Mouse (Mus musculus): Measurements from ENCODE around the gene Nup93. TPM values are rescaled to one million over a fixed set of nuclear protein-coding genes. Genes with fewer than 3 reads are reported as not detected.

The Nup93 gene
- total RNA-seq, 2 experiments from 2014 or later: 51.0 to 52.1 TPM

- intact Hi-C loops (cut with DNase I): no loop called here
- DNase-seq: no peak
Observed at GRCm38 (mm10) chr8:94262626-94263297, 48.4 kb downstream of the Nup93 start.

- DNase-seq: peak; percentile 10
- intact Hi-C loops (cut with DNase I): no loop called here
Observed at GRCm38 (mm10) chr8:94266344-94267191, 52.2 kb downstream of the Nup93 start.

- no peak for DNase-seq
- intact Hi-C loops (cut with DNase I): no loop called here
Observed at GRCm38 (mm10) chr8:94268359-94268890, 54.1 kb downstream of the Nup93 start.

DNA sequence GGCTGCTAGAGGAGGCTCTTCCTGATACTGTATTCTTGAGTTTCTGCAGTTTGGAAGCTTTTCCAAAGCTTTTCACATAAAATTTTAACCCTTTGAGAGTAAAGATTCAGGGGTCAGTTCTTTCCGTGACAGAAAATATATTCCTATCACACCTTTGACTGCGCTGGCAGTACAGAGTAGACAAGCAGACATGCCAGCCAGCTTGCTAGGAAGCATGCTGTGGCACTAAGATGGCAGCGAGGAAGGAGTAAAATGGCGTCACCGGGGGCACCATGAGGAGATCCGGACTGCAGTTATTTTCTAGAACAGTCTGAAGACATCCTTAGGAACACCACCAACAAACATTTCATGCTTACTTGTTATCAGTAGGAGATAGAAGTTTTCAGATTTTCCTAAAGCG lies 55.9 kb downstream of the Nup93 start:
- intact Hi-C loops (cut with DNase I): no loop called here
- DNase-seq: no peak

DNA sequence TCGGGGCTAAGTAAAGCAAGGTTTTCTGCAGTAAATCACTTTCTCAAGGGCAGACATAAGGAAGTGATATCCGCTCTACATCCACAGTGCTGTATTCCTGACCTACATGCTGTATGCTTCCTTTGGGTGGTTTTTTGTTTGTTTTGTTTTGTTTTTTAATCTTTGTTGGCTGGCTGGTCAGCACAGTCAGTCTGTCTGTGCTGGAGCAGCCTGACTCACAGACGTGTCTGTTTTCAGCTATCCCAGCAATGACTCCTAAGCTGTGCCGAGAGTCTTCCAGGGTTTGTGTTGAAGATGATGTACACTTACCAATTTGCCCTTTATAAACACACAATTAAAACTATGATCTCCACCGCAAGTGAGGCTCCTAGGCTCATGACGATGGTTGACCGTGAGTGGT lies 56.7 kb downstream of the Nup93 start:
- intact Hi-C loops (cut with DNase I): no loop called here
- DNase-seq: no peak

GRCm38 (mm10) chr8:94272612-94273011 lies 58.2 kb downstream of the Nup93 start:
- intact Hi-C loops (cut with DNase I): no loop called here
- no peak for DNase-seq

DNA sequence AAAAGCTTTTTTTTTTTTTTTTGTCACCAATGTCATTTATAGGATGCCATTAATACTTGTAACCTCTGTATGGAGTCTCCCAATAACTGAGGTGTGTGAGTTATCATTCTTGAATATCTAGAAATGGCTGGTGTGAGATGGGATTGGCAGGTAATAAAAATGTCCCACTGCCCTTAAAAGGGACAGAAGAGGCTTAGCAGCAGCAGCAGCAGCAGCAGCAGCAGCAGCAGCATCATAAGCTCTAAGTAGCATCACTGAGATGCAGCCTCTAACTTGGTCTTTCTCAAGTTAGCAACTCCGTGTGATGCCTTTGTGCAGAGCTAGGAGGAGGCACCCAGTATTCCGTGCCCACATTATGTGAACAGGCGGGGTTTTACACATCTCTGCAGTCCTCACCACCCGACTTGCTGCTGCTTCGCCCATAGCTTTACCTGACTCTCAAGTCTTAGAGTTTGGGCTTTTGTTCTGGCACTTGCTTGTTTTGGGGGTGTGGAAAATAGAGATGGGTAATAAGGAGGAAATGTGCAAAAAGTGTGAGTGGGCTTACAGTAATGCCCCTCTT lies 59.0 kb downstream of the Nup93 start:
- intact Hi-C loops (cut with DNase I): no loop called here
- DNase-seq: no peak

DNA sequence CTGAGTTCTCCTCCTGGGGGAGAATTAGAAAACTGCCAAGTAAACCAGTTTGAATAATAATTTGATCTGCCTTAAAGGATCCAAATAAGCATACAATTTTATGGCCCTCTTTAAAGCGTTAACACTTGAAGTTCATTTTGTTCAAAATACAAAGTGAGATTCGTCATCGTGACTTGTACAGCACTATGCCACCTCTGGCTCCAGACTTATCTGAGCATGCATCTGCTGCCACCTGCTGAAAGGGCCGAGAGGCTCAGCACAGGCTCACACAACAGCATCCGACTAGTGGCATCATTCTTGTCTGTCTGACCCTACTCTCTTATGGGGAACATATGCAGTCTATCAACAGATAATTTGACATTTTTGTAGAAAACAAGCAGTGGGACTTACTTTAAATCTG lies 59.7 kb downstream of the Nup93 start:
- no peak for DNase-seq
- intact Hi-C loops (cut with DNase I): no loop called here

- DNase-seq: no peak
- intact Hi-C loops (cut with DNase I): no loop called here
Observed at GRCm38 (mm10) chr8:94278295-94278694, 63.9 kb downstream of the Nup93 start.

DNA sequence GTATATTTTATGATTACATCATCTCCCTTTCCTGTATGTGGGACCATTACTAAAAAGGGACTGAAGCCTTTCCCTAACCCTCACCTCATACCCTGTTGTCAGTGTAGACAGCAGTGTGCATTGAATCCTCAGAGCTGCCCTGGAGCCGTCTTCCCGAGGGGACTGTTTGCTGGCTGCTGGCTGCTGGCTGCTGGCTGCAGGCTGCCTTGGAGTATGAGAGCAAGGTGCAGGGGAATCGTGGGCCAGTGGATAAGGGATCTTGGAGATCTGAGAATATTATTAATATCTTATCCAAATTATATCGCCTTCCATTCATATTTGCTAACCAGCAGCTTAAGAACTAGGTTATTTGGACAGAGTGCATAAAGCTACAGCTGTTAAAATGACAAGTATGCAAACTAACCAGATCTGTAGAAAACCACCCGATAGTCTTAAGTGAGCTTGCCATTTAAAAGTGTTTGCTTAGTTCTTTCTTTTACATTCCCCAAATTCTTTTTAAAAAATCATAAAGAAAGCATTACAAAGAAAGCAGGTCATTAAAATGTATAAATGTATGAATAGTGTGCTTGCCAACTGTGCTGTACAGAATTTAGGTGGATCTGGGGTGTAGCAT lies 65.7 kb downstream of the Nup93 start:
- DNase-seq: no peak
- intact Hi-C loops (cut with DNase I): no loop called here

DNA sequence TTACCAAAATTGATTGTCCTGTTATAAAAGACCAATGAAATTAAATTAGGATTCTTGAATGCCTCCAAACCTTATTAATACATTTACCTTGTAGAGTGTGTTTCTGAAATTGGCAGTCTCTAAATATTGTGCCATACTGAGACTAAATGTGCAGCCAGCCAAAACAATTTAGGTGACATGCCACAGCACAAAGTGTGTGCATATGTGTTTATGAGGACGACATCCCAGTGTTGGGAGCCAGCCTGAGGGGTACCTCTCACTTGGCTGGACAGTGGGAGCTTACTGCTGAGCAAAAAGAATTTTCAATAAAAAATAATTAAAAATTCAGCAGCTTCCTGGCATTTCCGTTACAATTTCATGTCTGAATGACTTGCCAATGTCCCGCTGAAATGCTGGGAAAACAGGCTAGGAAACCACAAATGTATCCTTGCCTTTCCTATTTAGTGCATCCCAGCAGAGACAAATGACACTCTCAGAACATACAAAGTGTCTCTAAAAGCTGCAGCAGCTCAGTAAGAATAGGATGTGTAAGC lies 68.2 kb downstream of the Nup93 start:
- DNase-seq: peak; percentile 42
- intact Hi-C loops (cut with DNase I): no loop called here

DNA sequence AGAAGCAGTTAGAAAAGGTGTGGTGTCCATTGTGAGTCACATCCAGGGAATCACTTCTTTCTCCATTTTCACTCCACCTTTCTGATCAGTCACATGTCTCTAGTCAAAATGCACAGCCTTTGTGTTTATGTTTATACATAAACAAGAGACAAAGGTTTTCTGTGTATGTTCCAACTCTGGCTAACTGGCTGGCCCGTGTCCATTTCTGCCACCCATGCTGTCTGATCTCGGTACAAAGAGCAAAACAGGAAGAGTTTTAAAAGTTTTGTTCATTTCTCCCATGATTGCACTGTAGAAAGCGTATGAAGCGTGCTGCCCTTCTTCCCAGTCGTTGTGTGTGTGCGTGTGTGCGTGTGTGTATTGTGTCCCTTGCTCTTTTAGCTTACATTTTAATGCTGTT lies 69.8 kb downstream of the Nup93 start:
- no peak for DNase-seq
- intact Hi-C loops (cut with DNase I): no loop called here

GRCm38 (mm10) chr8:94290606-94291005 lies 76.2 kb downstream of the Nup93 start:
- intact Hi-C loops (cut with DNase I): no loop called here
- no peak for DNase-seq

GRCm38 (mm10) chr8:94292072-94292471 lies 77.7 kb downstream of the Nup93 start:
- intact Hi-C loops (cut with DNase I): no loop called here
- DNase-seq: peak; percentile 21

GRCm38 (mm10) chr8:94292626-94293025 lies 78.3 kb downstream of the Nup93 start:
- DNase-seq: no peak
- intact Hi-C loops (cut with DNase I): no loop called here

DNA sequence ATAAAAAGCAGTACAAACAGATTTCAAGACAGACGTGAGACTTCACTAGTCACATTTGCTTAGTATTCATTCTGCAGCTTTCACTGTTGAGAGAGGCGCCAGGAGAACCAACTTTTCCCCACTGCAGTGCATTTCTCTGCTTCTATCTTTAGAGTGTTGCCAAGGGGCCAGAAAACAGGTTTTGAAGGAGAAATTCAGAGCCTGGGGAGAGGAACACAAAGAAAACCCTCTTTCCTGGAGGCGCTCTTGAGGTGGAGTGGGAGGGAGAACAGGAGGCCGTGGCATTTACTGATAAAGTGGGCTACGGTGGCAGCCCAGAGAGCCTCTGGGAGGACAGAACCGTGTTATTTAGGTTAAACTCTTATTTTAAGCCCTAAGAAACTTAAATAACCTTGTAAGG lies 81.3 kb downstream of the Nup93 start:
- no peak for DNase-seq
- intact Hi-C loops (cut with DNase I): no loop called here

DNA sequence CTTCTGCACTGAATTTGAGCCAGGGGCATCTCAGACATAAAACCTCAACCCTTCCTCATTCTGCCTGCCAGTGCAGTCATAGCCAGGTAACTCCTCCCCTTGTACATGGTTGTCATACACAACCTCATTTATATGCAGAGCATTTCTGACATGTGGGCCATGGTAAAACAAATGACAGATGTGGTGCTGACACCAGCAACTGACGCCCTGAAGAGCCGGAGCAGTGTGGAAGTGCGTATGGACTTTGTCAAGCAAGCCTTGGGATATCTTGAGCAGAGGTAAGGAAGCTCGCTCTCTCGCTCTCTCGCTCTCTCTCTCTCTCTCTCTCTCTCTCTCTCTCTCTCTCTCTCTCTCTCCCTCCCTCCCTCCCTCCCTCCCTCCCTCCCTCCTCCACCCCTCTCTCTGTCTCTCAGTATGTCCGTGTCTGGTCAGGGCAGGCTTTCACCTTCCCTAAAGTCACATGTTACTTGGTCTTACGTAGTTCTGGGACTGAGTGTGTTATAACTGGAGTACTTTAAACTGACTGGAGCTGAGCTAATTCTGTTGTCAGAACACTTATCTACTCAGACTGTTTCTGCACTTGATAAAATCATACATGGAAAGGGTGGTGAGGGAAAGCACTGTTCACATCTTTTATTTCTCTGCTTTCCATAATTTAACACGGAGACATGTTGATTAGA lies 82.1 kb downstream of the Nup93 start:
- no peak for DNase-seq
- intact Hi-C loops (cut with DNase I): no loop called here

DNA sequence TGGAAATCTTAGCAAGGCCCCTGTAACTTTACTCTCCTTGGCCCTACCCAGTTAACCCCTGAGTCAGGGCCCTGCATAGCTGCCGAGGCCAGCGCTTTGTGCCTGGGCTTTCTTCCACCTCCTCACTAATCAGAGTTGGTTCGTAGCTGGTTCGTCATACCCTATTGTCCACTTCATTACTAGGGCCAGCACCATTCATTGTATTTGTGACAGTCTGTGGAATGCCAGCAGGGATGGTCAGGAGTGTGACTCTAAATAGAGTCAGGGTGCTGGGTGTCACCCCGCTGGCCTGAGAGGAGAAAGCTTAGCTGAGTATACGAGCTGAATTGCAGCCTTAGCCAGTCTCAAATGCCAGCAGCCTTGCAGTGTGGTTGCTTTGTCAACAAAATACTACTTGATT lies 82.7 kb downstream of the Nup93 start:
- no peak for DNase-seq
- intact Hi-C loops (cut with DNase I): no loop called here

GRCm38 (mm10) chr8:94300809-94301208 lies 86.4 kb downstream of the Nup93 start:
- DNase-seq: no peak
- intact Hi-C loops (cut with DNase I): no loop called here

DNA sequence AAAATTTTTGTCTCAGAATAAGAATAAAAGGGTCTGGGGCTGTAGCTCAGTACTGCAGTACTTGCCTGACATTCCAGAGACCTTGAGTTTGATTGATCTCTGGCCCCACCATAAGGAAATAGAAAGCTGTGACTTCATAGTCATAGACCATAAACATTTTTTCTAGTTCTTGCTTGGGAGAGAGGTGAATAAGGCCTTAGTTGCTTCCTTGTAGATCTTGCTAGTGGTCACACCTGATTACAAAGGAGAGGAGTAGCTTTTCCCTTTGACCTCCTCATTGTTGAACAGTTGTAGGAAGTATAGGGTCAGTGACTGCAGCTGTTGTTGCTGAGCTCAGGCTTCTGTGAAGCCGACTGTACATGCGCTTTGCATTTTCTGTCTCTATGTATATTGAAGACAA lies 90.0 kb downstream of the Nup93 start:
- no peak for DNase-seq
- intact Hi-C loops (cut with DNase I): no loop called here

All from left cerebral cortex, postnatal 4 days (tissue).